Mouse (Mus musculus): ENCODE data around the gene Svop.

DNA sequence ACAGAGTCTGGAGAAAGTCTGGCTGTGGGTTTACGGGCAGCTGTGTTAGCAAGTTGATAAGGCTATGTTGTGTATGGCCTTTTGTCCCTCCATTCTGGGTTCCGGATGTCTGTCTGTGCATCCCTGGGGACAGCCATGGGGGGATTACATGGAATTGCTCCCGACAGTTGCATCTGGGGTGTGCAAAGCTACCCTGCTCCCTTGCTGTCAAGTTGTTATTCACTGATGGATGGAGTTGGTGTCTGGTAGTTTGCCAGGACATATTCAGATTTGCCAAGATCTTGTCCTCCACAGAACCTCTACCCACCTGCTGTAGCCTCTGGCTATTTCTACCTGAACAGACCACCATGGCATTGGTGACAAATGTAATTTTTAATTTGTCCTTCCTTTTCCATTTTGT, 45.2 kb downstream of the Svop start:
- TF ChIP-seq TAL1 (IDR thresholded peaks at IDR 0.05; ENCODE audit: low read length), result no peak
- TF ChIP-seq GATA1 (IDR thresholded peaks at IDR 0.05; ENCODE audit: low read length), result no peak

Measured in erythroblast, embryonic 14.5 days (primary cell).